Mouse (Mus musculus): ENCODE measurements at regions not wholly inside any gene's neighbourhood (a gene's known extent, or its start where the extent isn't known, plus 50 kb on each side); places are given as distances from the start of the nearest gene placed in this dataset.

DNA sequence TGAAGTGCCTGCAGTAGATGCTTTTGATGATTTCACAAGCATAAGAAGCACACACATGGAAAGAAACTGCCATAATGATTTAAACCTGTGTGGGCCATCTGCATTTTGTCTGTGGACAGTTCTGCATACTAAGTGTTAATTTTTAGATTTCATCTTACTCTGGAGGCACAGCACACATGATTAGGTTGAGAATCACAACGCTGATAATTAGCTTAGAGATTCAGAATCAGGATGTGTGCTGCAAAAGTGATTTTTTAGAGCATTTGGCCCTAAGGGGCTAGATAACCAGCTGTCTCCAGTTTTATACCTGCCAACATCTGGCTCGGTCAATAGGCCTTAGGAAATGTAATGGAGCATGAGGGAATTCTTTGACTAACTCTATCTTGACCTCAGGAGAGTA lies 323.2 kb downstream of the Cetn3 start:
- H3K27me3 ChIP-seq (replicated peaks; ENCODE audit: control insufficient read depth, insufficient read depth, low read length) = no peaks in the 10 kb centered on the region
- no peak for TF ChIP-seq CTCF (IDR thresholded peaks at IDR 0.05; ENCODE audit: low read depth)
- H3K27ac ChIP-seq (ENCODE audit: low read depth, low read length) = no peak overlapping the region
- H3K4me3 ChIP-seq (ENCODE audit: low read depth, low read length) = no peak overlapping the region
- no peak for ATAC-seq
- no peaks in the 10 kb centered on the region for H3K9me3 ChIP-seq (ENCODE audit: control insufficient read depth)
- 75% methylated on average over 2 of the region's 2 CpGs for WGBS
- no peaks in the 10 kb centered on the region for H3K36me3 ChIP-seq (ENCODE audit: control insufficient read depth, insufficient read depth)
- H3K4me2 ChIP-seq (replicated peaks; ENCODE audit: low read depth) = no peak overlapping the region
- H3K4me1 ChIP-seq (replicated peaks; ENCODE audit: control insufficient read depth, insufficient read depth, low read length) = no peaks in the 10 kb centered on the region
- no peak overlapping the region for H3K9ac ChIP-seq (ENCODE audit: low read depth, low read length)

DNA sequence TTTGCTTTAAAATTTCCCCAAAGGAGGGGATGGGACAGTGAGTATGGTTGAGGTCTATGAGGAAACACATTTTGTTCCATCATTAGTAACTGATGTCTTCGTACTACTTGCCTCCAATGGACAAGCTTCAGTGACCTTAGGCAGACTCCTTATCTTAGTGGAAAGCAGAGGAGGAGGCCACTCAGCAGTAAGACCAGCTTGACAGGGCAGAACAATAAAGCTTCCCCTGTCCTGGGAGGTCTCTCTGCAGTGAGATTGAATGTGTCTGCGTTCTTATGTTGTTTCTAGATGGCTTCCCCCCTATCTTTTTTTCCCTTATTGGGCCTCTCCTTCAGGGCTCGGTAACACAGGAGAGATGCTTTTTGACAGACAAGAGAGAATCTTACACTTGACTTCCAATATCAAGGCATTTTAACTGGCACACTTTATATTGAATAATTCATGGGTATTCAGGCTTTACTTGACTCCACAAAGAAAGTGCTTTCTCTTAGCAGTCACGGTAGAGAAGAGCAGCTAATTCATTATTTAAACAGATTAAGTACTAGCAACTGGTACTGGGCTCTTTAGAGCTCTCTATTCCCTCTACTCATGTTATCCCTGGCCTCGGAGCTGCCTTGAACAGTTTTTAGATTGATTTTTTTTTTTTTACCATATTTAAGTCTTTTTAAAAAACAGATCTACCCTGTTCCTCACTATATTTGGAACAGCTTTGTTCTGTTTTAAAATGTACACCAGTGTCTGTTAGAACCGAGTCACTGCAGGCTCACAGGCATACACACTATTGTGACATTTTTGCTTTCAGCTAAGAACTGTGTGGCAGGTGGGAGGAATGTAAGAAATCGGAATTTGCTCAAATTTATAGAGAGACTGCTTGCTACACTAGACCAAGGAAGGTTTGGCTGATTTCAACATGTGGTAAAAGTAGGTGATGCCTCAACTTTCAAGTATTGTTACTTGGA lies 347.2 kb downstream of the Cetn3 start:
- Histone ChIP-seq H3K4me2 (replicated peaks; ENCODE audit: low read depth) (no peak overlapping the region), H3K4me1 (replicated peaks; ENCODE audit: control insufficient read depth, insufficient read depth, low read length) (no peaks in the 10 kb centered on the region), H3K9ac (ENCODE audit: low read depth, low read length) (no peak overlapping the region), H3K9me3 (ENCODE audit: control insufficient read depth) (no peaks in the 10 kb centered on the region), H3K36me3 (ENCODE audit: control insufficient read depth, insufficient read depth) (no peaks in the 10 kb centered on the region), H3K4me3 (ENCODE audit: low read depth, low read length) (no peak overlapping the region), H3K27ac (ENCODE audit: low read depth, low read length) (no peak overlapping the region), H3K27me3 (replicated peaks; ENCODE audit: control insufficient read depth, insufficient read depth, low read length) (no peaks in the 10 kb centered on the region)
- TF ChIP-seq CTCF (IDR thresholded peaks at IDR 0.05; ENCODE audit: low read depth) = no peak
- 62% methylated on average over 7 of the region's 7 CpGs for WGBS
- no peak for ATAC-seq

All from intestine, postnatal 0 days (tissue).